Mouse (Mus musculus) limb, embryonic 11.5 days (tissue): Measurements from ENCODE around the gene Vps41. TPM values are rescaled to one million over a fixed set of nuclear protein-coding genes. Genes with fewer than 3 reads are reported as not detected.
A peak's percentile ranks its signal among the peaks of the same experiment; 100 is the strongest.

Source experiments
- ATAC-seq: fragments of 200-750 bp; cut with Nextera tagmentation; 2 replicates; pipeline ENCODE4 v1.8.0; 2017; ENCODE audit warnings: low read depth; ENCODE audit not compliant: insufficient number of reproducible peaks, low FRiP score, low TSS enrichment
- DNase-seq: peaks from one replicate; pipeline ENCODE4 v3.0.0-alpha.2; 2015; ENCODE audit warnings: low spot score
- H3K27ac ChIP-seq: fragments of 300-500 bp; sonication (generic); replicated peaks from 2 replicates; pipeline ENCODE4 v1.5.1; 2014; ENCODE audit warnings: low read depth, mild to moderate bottlenecking, low read length
- H3K27me3 ChIP-seq: fragments of 300-500 bp; sonication (generic); 2 replicates; pipeline ENCODE4 v1.6.1; 2014; ENCODE audit warnings: mild to moderate bottlenecking, low read length, mixed read lengths; ENCODE audit not compliant: control insufficient read depth, insufficient read depth
- H3K36me3 ChIP-seq: fragments of 300-500 bp; sonication (generic); 2 replicates; pipeline ENCODE4 v1.6.1; 2014; ENCODE audit warnings: mild to moderate bottlenecking, low read length, moderate library complexity, mixed read lengths; ENCODE audit not compliant: control insufficient read depth, insufficient read depth
- H3K4me1 ChIP-seq: fragments of 300-500 bp; sonication (generic); 2 replicates; pipeline ENCODE4 v1.6.1; 2014; ENCODE audit warnings: low read length, mixed read lengths; ENCODE audit not compliant: control insufficient read depth, insufficient read depth
- H3K4me2 ChIP-seq: fragments of 300-500 bp; sonication (generic); 2 replicates; pipeline ENCODE4 v1.6.1; 2014; ENCODE audit warnings: low read depth, mild to moderate bottlenecking, moderate library complexity; ENCODE audit not compliant: severe bottlenecking
- H3K4me3 ChIP-seq: fragments of 300-500 bp; sonication (generic); 2 replicates; pipeline ENCODE4 v1.5.1; 2014; ENCODE audit warnings: low read depth, low read length
- H3K9ac ChIP-seq: fragments of 300-500 bp; sonication (generic); 2 replicates; pipeline ENCODE4 v1.6.1; 2014; ENCODE audit warnings: mild to moderate bottlenecking, low read length
- H3K9me3 ChIP-seq: fragments of 300-500 bp; sonication (generic); 2 replicates; pipeline ENCODE4 v1.6.1; 2016; ENCODE audit warnings: low read length; ENCODE audit not compliant: control insufficient read depth
- WGBS: fragments of 180-500 bp; shearing (Covaris S2); extraction: QIAGEN DNeasy Blood & Tissue Kit; methylation state at CpG from one replicate; pipeline ENCODE4 v1.1.7; 2014; 5-methylcytosine and 5-hydroxymethylcytosine counted together
- polyA plus RNA-seq: library from polyadenylated mRNA; unstranded; fragments of >200 nt; fragmentation: Nextera tagmentation; extraction: Ambion mirVana; gene quantifications from 2 replicates; pipeline ENCODE4 v1.2.1, GENCODE M21; 2014

The Vps41 gene
- polyA plus RNA-seq, 1 experiment from 2014 or later: 70.4 TPM

- no peak for ATAC-seq
- H3K9me3 ChIP-seq: no peaks in the 10 kb centered on the region
- no peak overlapping the region for H3K4me3 ChIP-seq
- H3K36me3 ChIP-seq: no peaks in the 10 kb centered on the region
- H3K27ac ChIP-seq: no peak overlapping the region
- no peaks in the 10 kb centered on the region for H3K4me1 ChIP-seq
- DNase-seq: no peak
- H3K9ac ChIP-seq: no peak overlapping the region
- H3K4me2 ChIP-seq: no peak overlapping the region
- no peaks in the 10 kb centered on the region for H3K27me3 ChIP-seq
- WGBS: 72% methylated on average over 2 of the region's 2 CpGs
Measured at GRCm38 (mm10) chr13:18841019-18841418, 123.9 kb downstream of the Vps41 start.

GRCm38 (mm10) chr13:18841752-18842282, 124.7 kb downstream of the Vps41 start:
- Histone ChIP-seq H3K4me2 (no peak overlapping the region), H3K4me3 (no peak overlapping the region), H3K9ac (no peak overlapping the region), H3K27me3 (no peaks in the 10 kb centered on the region), H3K27ac (no peak overlapping the region), H3K9me3 (no peaks in the 10 kb centered on the region), H3K36me3 (no peaks in the 10 kb centered on the region), H3K4me1 (no peaks in the 10 kb centered on the region)
- 94% methylated on average over 6 of the region's 6 CpGs for whole genome bisulfite sequencing
- DNase-seq (no peak), ATAC-seq (no peak)

- 84% methylated on average over 4 of the region's 4 CpGs for WGBS
- ATAC-seq (no peak), DNase-seq (no peak)
- H3K4me3 ChIP-seq: no peak overlapping the region
- no peaks in the 10 kb centered on the region for H3K36me3 ChIP-seq
- H3K27ac ChIP-seq: no peak overlapping the region
- no peak overlapping the region for H3K9ac ChIP-seq
- H3K4me2 ChIP-seq: no peak overlapping the region
- H3K9me3 ChIP-seq: no peaks in the 10 kb centered on the region
- H3K4me1 ChIP-seq: no peaks in the 10 kb centered on the region
- no peaks in the 10 kb centered on the region for H3K27me3 ChIP-seq
Measured at GRCm38 (mm10) chr13:18842556-18842955, 125.5 kb downstream of the Vps41 start.

- Histone ChIP-seq H3K27ac (no peak overlapping the region), H3K9me3 (no peaks in the 10 kb centered on the region), H3K4me2 (no peak overlapping the region), H3K4me1 (no peaks in the 10 kb centered on the region), H3K4me3 (no peak overlapping the region), H3K9ac (no peak overlapping the region), H3K27me3 (no peaks in the 10 kb centered on the region), H3K36me3 (no peaks in the 10 kb centered on the region)
- no peak for ATAC-seq
- no peak for DNase-seq
- 90% methylated on average over 1 of the region's 1 CpGs for WGBS
Measured at GRCm38 (mm10) chr13:18843546-18843945, 126.5 kb downstream of the Vps41 start.

- H3K4me2 ChIP-seq: no peak overlapping the region
- DNase-seq: no peak
- H3K27me3 ChIP-seq: no peaks in the 10 kb centered on the region
- H3K4me1 ChIP-seq: no peaks in the 10 kb centered on the region
- H3K9me3 ChIP-seq: no peaks in the 10 kb centered on the region
- H3K4me3 ChIP-seq: no peak overlapping the region
- ATAC-seq: no peak
- WGBS: 82% methylated on average over 3 of the region's 3 CpGs
- no peak overlapping the region for H3K27ac ChIP-seq
- H3K9ac ChIP-seq: no peak overlapping the region
- no peaks in the 10 kb centered on the region for H3K36me3 ChIP-seq
Measured at GRCm38 (mm10) chr13:18847386-18847785, 130.3 kb downstream of the Vps41 start.

GRCm38 (mm10) chr13:18849563-18849962, 132.5 kb downstream of the Vps41 start:
- Histone ChIP-seq H3K9me3 (no peaks in the 10 kb centered on the region), H3K27ac (no peak overlapping the region), H3K4me1 (no peaks in the 10 kb centered on the region), H3K36me3 (no peaks in the 10 kb centered on the region), H3K4me3 (no peak overlapping the region), H3K4me2 (no peak overlapping the region), H3K9ac (no peak overlapping the region), H3K27me3 (no peaks in the 10 kb centered on the region)
- DNase-seq (no peak), ATAC-seq (no peak)

DNA sequence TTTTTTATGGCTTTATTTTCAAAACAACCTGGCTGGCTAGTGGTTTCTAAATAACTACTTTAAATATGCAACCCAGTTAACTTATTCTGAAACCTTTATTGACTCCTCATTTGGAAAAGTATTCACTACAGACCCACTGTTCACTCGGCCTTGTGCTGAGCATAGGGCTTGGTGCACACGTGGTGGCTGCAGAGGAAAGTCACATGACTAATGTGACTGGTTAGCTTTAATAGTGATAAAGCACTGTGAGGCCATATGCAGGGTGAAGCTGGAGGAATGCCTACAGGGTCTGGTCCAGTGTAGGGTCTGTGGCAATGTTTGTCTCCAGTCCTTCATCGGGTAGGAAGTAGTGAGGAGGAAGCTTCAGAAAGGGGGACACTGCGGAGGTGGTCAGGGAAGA, 134.1 kb downstream of the Vps41 start:
- ATAC-seq: peak; percentile 73; the same call in 1 of the 2 replicates
- H3K27me3 ChIP-seq: no peaks in the 10 kb centered on the region
- 73% methylated on average over 4 of the region's 4 CpGs for WGBS

DNA sequence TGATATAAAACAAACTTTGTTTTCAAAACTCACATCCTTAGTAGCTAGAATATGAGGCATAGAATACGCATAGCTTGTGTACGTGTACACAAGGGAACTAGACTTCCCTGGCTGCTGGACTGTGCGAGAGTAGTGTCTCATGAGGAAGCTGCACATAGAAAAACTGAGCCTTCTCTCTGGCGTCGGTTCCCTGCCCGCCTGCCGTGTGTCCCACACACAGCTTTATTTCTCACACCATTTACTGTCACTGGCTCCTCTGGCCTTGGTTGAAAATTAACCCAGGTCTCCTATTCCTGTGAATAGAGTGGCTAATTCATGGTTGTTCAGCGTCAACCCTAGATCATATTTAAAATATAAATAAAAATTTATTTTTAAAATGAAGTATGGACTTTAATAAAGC, 135.6 kb downstream of the Vps41 start:
- Histone ChIP-seq H3K9me3 (no peaks in the 10 kb centered on the region), H3K4me3 (no peak overlapping the region), H3K4me2 (no peak overlapping the region), H3K36me3 (no peaks in the 10 kb centered on the region), H3K27me3 (no peaks in the 10 kb centered on the region), H3K4me1 (no peaks in the 10 kb centered on the region), H3K9ac (no peak overlapping the region), H3K27ac (no peak overlapping the region)
- DNase-seq (no peak), ATAC-seq (no peak)
- WGBS: 93% methylated on average over 8 of the region's 8 CpGs

More for the DNA sequence above, 134.1 kb downstream of the Vps41 start:
- Histone ChIP-seq H3K9me3 (no peaks in the 10 kb centered on the region), H3K27ac (no peak overlapping the region), H3K36me3 (no peaks in the 10 kb centered on the region), H3K4me1 (no peaks in the 10 kb centered on the region), H3K4me3 (no peak overlapping the region), H3K9ac (no peak overlapping the region), H3K4me2 (no peak overlapping the region)
- DNase-seq: no peak
